Mouse (Mus musculus): ENCODE results near the gene AL732309.1. TPM values are rescaled to one million over a fixed set of nuclear protein-coding genes. Genes with fewer than 3 reads are reported as not detected.

AL732309.1 gene
- polyA plus RNA-seq (2015; fragmentation: Illumina TruSeq; extraction: RNeasy Lipid Tissue Mini Kit (QIAGEN cat#74804); ENCODE audit: insufficient read depth, low read depth, low replicate concordance): 8.3 TPM

DNA sequence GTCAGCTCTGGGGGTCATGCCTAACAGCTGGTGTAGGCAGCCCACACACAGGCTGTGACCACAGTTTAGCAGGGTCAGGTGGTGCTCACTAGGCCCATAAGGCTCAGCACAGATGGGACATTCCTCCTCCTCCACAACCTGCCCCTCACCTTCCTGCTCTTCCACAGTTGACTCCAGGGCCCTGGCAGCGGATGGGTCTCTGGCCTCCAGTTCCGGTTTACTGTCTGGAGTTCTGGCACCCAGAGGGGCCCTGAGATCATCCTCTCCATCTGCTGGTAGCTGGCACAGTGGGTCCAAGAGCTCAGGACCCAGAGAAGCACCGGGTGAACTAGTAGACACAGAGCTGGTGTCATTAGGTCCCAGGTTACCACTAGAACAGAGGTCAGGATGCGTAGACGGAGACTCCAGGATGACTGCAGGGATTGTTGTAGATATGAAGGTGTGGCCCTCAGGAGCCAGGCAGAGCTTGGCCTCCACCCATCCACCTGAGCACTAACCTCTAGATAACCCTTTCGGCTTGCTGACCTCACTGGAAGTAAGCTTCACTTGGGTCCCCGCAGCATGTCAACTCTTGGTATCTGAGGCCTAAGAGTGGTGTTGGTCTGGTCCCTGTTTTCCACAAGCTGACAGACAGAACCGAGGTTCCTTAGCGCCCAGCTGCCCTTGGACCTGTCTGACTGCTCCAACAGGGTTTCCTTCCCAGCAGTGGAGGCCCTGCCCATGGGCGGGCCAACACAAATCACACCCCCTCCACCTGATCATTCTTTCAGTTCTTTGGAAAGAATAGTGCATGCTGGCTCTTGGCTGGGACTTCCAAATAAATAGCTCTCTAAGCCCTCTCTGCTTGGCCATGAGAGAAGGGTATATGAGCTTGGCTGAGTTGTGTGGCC, at the start of gene AL732309.1:
AL732309.1 (minus strand) TSS at position 681 of the 890 bp plus-strand sequence.

DNA sequence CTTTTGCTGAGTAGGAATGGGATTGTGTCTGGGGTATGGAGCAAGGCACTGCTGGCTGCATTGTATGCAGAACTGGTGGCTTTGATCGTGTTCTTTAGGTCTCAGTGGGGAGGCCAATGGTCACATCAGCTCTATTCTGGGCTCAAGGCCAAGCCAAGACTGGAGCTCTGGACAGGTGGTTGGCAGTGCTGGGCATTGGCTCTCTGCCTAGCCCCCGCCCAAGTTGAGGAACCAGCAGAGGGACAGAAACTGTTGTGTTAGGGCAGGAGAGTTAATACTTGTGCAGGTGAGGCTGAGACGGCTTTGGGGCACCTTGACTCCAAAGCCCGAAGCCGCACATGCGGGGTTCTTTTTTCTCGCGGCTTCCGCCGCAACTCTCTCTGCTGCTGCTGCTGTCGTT, 43.0 kb upstream of the AL732309.1 start, which contains the start of gene Lrrc26:
Lrrc26 (plus strand) TSS at position 265 of the 400 bp plus-strand sequence.

DNA sequence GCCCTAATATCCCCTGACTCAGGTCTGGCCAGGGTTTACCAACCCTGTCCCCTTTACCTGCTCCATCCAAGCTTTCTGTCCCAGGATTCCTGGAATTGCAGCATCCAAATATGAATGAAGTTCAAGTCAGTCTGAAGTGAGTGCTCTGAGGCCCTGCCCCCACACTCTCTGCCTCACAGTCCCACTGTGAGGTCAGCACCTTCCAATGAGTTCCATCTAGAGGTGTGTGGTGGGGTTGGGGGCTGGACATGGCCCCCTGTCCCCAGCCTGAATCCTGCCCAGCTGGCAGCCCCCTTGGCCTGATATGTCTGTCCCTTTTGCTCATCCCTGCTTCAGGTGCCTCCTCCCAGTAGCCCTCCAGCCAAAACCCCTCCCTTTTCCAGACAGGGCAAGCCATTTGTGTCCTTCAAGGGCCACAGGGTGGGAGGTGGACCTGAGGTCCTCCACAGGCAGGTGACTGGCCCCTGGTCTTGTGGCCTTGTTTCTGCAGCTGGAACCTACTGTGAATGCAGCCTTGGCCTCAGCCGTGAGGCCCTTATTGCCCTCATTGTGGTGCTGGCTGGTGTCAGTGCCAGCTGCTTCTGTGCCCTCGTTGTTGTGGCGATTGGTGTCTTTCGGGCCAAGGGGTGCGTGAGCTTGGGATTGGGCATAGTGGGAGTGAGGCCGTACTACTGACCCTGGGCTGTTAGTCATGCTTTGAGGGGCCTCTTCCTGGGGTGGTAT, 41.4 kb upstream of the AL732309.1 start, which contains the start of gene Tmem210:
Tmem210 (plus strand) TSS at position 219 of the 723 bp plus-strand sequence.

DNA sequence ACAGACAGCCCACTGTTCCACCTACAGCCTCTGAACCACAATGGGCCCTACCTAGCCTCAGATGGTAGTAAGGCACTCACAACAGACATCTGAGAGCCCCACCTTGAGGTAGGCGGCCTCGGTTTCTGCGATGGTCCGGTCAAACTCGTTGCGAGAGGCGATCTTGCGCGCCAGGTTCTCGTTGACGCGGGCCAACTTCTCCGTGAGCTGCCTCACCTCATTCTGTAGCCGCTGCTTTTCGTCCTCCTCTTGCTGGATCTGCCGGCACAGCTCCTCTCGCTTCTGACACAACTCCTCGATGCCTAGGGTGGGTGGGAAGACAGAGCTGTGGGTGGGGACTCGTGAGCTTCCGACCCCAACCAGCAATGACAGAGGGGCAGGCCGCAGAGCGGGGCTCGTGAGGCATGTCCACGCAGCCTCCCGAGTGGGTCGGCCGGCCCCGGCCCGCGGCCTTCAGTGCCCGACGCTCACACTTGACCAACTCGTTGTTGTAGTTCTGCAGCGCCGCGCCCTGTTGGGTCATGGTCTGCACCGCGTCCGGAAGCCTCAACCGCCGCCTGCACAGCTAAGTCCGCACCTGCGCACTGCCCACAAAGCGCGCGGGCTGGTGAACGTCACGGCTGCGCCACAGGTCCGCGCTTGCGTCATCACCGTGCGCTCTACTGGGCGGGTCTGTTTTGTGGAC, 25.3 kb upstream of the AL732309.1 start, which contains the start of the genes Ssna1 and Anapc2:
Ssna1 (minus strand) TSS at position 612 of the 685 bp plus-strand sequence.
Anapc2 (plus strand) TSS at position 652 of the 685 bp plus-strand sequence.

DNA sequence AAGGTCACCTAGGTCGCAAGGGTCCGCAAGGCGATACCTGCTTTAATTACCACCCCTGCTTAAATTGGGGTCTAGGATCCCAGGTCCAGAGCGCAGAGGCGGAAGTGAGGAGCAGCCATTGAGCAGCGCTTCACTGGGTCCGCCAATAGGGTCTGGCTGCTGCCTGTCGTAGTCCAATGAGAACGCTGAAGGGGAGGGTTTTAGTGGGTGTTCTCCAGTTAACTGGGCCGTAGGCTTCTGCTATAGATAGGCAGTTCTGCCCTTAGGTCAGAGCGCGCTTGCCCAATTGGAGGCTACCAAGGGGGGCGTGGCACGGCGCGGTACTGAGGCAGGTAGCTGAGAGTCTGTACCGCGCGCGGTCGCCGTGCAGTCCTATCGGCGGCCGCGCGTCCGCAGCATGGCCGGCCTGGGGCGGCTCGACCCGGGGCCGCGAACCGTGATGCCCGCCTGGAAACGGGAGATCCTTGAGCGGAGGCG, 15.7 kb upstream of the AL732309.1 start, which contains the start of gene Tprn:
Tprn (plus strand) TSS at position 328 of the 477 bp plus-strand sequence.

DNA sequence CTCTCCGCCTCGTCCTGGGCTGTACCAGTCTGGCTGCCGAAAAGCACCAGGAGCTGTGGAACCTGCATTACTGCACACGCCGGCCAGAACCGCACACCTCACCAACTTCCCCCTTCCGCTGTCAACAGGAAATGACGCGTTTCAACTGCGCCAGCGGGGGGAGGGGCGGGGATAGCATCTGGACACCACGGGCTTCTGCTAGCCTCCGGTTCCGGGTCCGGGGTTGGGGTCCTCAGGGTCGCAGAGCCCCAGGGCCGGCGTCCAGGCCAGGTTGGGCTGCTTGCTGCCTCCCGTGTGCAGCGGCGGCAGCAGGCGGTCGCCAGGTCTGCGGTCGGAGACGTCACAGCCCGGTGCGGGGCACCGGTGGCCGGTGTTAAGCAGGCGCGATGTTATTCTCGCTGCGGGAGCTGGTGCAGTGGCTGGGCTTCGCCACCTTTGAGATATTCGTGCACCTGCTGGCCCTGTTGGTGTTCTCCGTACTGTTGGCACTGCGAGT, 8.7 kb upstream of the AL732309.1 start, which contains the start of gene Tmem203:
Tmem203 (plus strand) TSS at position 156 of the 496 bp plus-strand sequence.

DNA sequence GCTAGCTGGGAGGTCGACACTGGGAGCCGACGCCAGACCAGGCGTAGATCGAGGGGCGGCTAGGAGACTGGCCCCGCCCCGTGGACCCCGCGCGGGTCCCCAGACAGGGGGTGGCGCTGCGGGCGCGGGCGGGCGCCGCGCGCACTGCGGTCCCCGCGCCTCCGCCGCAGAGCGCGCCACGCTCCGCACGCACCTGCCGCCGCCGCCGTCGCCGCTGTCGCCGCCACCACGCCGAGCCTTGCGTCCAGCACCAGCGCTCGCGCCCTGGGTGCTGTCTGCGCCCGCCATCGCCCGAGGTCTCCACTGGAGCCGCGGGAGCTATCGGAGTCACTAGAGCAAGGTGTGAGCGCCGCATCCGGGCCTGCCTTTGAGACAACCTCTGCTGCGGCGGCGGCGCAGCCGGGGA, 4.6 kb downstream of the AL732309.1 start, which contains the start of the genes Rnf208 and Cysrt1:
Rnf208 (plus strand) TSS at position 155 of the 406 bp plus-strand sequence.
Cysrt1 (minus strand) TSS at position 352 of the 406 bp plus-strand sequence.

DNA sequence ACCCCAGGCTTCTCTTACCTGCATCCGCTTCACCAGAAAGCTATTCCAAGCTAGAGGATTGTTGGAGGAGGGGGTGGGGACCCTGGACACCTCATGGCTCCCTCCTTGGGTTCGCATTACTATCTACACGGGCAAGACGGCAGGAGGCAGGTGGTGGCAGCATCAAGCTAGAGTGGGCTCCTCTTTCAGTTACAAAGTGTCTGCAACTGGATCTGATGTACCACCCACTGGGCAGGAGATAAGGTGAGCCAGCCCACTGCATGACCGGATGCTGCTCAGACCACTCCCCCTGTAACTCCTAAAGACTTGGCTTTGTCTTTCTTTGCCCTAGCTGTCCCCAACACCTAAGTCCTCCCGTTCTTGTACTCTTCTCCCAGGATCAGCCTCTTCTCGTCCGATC, 10.0 kb downstream of the AL732309.1 start, which contains the start of gene Rnf224:
Rnf224 (minus strand) TSS at position 174 of the 400 bp plus-strand sequence.

DNA sequence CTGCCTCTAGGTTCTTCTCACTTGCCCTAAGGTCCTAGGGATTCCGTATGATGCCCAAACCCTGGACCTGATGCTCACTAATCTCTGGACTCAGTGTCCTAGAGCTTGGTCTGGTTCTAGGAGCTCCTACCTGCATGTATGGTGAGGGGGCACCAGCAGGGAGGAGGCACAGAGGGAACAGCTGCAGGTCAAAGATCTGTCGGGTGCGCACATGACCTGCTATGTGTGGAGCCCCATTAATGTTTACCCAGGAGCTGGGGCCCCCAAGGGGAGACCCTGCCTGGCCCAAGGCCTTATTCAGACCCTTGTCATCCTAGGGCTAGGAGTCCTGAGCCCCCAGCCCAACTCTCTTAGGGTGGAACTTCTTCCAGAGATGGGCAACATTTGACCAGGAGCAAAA, 12.6 kb downstream of the AL732309.1 start, which contains the start of gene Slc34a3:
Slc34a3 (minus strand) TSS at position 315 of the 400 bp plus-strand sequence.

DNA sequence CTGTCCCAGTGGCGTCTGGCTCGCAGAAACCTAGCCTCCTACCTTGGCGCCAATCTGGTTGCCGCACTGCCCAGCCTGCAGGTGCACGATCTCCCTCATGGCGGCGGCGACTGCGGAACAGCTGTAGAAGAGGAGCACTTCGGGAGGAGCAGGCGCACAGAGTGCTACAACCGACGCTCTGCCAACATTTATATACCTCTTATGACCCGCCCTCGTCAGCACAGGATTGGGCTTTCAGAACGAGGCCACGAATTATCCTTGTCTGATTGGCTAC, 22.2 kb downstream of the AL732309.1 start, which contains the start of gene Tubb4b:
Tubb4b (minus strand) TSS at position 211 of the 274 bp plus-strand sequence.

DNA sequence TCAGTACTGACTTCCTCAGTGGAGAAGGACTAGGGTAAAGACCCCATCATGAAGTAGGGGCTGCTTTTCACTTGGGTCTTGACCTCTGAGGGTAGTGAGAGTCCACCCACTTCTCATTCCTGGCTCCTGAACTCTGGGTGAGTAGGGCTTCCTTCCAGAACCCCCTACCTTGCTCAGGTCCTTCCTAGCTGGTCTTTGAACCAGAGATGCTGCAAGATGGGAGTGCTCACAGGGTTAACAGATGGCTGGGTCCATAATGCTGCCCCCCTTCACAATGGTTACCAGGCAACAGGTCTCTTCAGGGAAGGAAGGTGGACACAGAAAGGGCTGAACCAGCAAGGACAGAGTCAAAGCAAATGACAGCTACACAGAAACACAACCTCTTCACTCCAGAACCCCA, 28.2 kb downstream of the AL732309.1 start, which contains the start of gene Fam166a:
Fam166a (plus strand) TSS at position 301 of the 400 bp plus-strand sequence.

DNA sequence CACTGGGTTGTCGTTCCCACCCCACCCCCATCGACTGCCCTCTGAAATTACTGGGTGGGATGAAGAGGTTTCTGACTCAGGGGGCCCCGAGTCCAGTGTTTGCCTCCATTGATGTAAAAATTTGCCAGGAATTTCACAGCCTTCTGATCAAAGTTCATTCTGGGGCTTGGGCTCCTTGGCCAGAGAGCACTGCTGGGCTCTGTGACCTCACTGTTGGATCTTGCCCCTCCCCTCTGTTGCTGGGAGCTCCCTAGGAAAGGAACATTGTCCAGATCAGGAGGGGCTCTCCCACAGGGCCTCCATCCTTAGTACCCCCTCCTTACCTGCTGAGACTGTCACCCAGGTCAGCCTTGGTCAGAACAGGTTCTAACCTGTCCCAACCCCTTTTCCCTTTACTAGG, 32.2 kb downstream of the AL732309.1 start, which contains the start of gene Stpg3:
Stpg3 (minus strand) TSS at position 194 of the 400 bp plus-strand sequence.

DNA sequence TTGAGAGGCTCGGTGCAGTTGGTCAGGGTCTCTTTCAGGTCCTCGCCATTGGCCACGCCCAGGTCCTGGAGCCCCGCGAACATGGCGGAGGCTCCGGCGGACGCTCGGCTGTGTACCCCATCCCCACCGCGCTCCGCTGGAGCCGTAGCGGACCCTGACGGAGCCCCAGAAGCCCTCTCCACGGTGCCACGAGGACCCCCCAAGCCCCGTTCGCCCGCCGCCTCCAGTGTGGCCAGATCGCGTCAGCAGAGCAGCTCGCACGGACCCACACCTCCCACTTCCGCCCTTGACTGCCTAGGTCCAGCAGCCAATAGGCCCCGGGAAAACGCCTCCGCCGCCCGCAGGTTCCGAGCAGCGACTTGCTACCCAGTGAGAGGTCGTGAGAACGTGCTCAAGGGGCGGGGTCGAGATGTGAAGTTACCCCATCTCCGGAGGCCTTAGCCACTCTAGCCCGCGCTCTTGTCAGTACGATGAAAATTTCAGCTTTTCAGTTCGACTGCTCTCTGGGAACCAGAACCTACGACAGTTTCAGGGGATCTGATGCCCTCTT, 35.5 kb downstream of the AL732309.1 start, which contains the start of gene Nelfb:
Nelfb (minus strand) TSS at position 369 of the 550 bp plus-strand sequence.

DNA sequence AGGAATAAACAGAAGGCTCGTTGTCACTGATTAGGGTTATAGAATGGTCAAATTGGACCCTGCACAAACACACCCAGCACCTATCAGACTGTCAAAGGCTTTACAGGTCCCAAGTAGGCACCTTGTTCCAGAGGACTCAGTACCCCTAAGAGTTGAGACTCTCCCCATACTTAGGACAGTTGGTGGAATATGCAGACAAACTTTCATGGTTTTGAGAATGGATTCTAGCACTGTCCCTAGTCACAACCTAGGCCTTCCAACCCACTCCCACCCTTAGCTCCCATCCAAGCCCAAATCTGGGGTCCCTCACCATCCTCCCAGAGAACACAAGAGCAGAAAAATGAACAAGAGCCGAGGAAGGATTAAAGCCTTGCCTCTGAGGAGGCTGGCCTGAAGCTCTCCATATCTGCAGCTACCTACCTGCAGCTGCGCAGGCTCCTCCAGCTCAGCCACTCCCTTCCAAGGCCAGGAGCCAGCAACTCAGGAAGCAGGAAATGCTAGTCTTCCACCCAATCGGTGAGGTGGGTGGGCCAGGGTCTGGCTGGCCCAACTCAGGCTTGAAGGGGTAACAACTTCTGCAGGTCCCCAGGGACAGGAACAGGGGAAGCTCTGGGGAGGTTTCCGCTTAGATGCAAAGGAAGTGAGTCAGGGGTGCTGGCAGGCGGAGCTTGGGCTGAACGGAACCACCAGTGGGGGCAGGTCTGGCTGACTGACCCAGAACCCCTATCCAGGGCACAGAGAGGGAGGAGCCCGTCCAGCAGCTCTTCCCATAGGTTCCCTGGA, 50.3 kb downstream of the AL732309.1 start, which contains the start of gene Tor4a:
Tor4a (minus strand) TSS at position 715 of the 783 bp plus-strand sequence.

Other genes with a start within 250 kb of the AL732309.1 start
- 18.6 TPM for gene Nsmf, start 192.5 kb downstream of the AL732309.1 start, polyA plus RNA-seq (2015; fragmentation: Illumina TruSeq; extraction: RNeasy Lipid Tissue Mini Kit (QIAGEN cat#74804); ENCODE audit: insufficient read depth, low read depth, low replicate concordance)
- gene Entpd8, start 166.6 kb downstream of the AL732309.1 start, polyA plus RNA-seq (2015; fragmentation: Illumina TruSeq; extraction: RNeasy Lipid Tissue Mini Kit (QIAGEN cat#74804); ENCODE audit: insufficient read depth, low read depth, low replicate concordance): not detected
- not detected for gene Noxa1, start 151.7 kb downstream of the AL732309.1 start, polyA plus RNA-seq (2015; fragmentation: Illumina TruSeq; extraction: RNeasy Lipid Tissue Mini Kit (QIAGEN cat#74804); ENCODE audit: insufficient read depth, low read depth, low replicate concordance)
- 5.7 TPM for gene Nrarp, start 66.1 kb downstream of the AL732309.1 start, polyA plus RNA-seq (2015; fragmentation: Illumina TruSeq; extraction: RNeasy Lipid Tissue Mini Kit (QIAGEN cat#74804); ENCODE audit: insufficient read depth, low read depth, low replicate concordance)
- gene Tor4a, start 50.0 kb downstream of the AL732309.1 start, polyA plus RNA-seq (2015; fragmentation: Illumina TruSeq; extraction: RNeasy Lipid Tissue Mini Kit (QIAGEN cat#74804); ENCODE audit: insufficient read depth, low read depth, low replicate concordance): 4.7 TPM
- 17.7 TPM for gene Nelfb, start 35.4 kb downstream of the AL732309.1 start, polyA plus RNA-seq (2015; fragmentation: Illumina TruSeq; extraction: RNeasy Lipid Tissue Mini Kit (QIAGEN cat#74804); ENCODE audit: insufficient read depth, low read depth, low replicate concordance)
- not detected for gene Stpg3, start 32.2 kb downstream of the AL732309.1 start, polyA plus RNA-seq (2015; fragmentation: Illumina TruSeq; extraction: RNeasy Lipid Tissue Mini Kit (QIAGEN cat#74804); ENCODE audit: insufficient read depth, low read depth, low replicate concordance)
- gene Fam166a, start 28.1 kb downstream of the AL732309.1 start, polyA plus RNA-seq (2015; fragmentation: Illumina TruSeq; extraction: RNeasy Lipid Tissue Mini Kit (QIAGEN cat#74804); ENCODE audit: insufficient read depth, low read depth, low replicate concordance): not detected
- 52.2 TPM for gene Tubb4b, start 22.2 kb downstream of the AL732309.1 start, polyA plus RNA-seq (2015; fragmentation: Illumina TruSeq; extraction: RNeasy Lipid Tissue Mini Kit (QIAGEN cat#74804); ENCODE audit: insufficient read depth, low read depth, low replicate concordance)
- not detected for gene Slc34a3, start 12.5 kb downstream of the AL732309.1 start, polyA plus RNA-seq (2015; fragmentation: Illumina TruSeq; extraction: RNeasy Lipid Tissue Mini Kit (QIAGEN cat#74804); ENCODE audit: insufficient read depth, low read depth, low replicate concordance)
- not detected for gene Rnf224, start 10.1 kb downstream of the AL732309.1 start, polyA plus RNA-seq (2015; fragmentation: Illumina TruSeq; extraction: RNeasy Lipid Tissue Mini Kit (QIAGEN cat#74804); ENCODE audit: insufficient read depth, low read depth, low replicate concordance)
- gene Rnf208, start 4.6 kb downstream of the AL732309.1 start, polyA plus RNA-seq (2015; fragmentation: Illumina TruSeq; extraction: RNeasy Lipid Tissue Mini Kit (QIAGEN cat#74804); ENCODE audit: insufficient read depth, low read depth, low replicate concordance): 2.2 TPM
- not detected for gene Cysrt1, start 4.4 kb downstream of the AL732309.1 start, polyA plus RNA-seq (2015; fragmentation: Illumina TruSeq; extraction: RNeasy Lipid Tissue Mini Kit (QIAGEN cat#74804); ENCODE audit: insufficient read depth, low read depth, low replicate concordance)
- gene Tmem203, start 8.6 kb upstream of the AL732309.1 start, polyA plus RNA-seq (2015; fragmentation: Illumina TruSeq; extraction: RNeasy Lipid Tissue Mini Kit (QIAGEN cat#74804); ENCODE audit: insufficient read depth, low read depth, low replicate concordance): 6.4 TPM
- gene Tprn, start 15.8 kb upstream of the AL732309.1 start, polyA plus RNA-seq (2015; fragmentation: Illumina TruSeq; extraction: RNeasy Lipid Tissue Mini Kit (QIAGEN cat#74804); ENCODE audit: insufficient read depth, low read depth, low replicate concordance): 1.3 TPM
- 14.8 TPM for gene Ssna1, start 25.6 kb upstream of the AL732309.1 start, polyA plus RNA-seq (2015; fragmentation: Illumina TruSeq; extraction: RNeasy Lipid Tissue Mini Kit (QIAGEN cat#74804); ENCODE audit: insufficient read depth, low read depth, low replicate concordance)
- gene Anapc2, start 25.6 kb upstream of the AL732309.1 start, polyA plus RNA-seq (2015; fragmentation: Illumina TruSeq; extraction: RNeasy Lipid Tissue Mini Kit (QIAGEN cat#74804); ENCODE audit: insufficient read depth, low read depth, low replicate concordance): 14.2 TPM
- not detected for gene Tmem210, start 41.3 kb upstream of the AL732309.1 start, polyA plus RNA-seq (2015; fragmentation: Illumina TruSeq; extraction: RNeasy Lipid Tissue Mini Kit (QIAGEN cat#74804); ENCODE audit: insufficient read depth, low read depth, low replicate concordance)
- not detected for gene Lrrc26, start 43.1 kb upstream of the AL732309.1 start, polyA plus RNA-seq (2015; fragmentation: Illumina TruSeq; extraction: RNeasy Lipid Tissue Mini Kit (QIAGEN cat#74804); ENCODE audit: insufficient read depth, low read depth, low replicate concordance)
- gene Grin1, start 72.3 kb upstream of the AL732309.1 start, polyA plus RNA-seq (2015; fragmentation: Illumina TruSeq; extraction: RNeasy Lipid Tissue Mini Kit (QIAGEN cat#74804); ENCODE audit: insufficient read depth, low read depth, low replicate concordance): 1.8 TPM
- 12.2 TPM for gene Man1b1, start 85.5 kb upstream of the AL732309.1 start, polyA plus RNA-seq (2015; fragmentation: Illumina TruSeq; extraction: RNeasy Lipid Tissue Mini Kit (QIAGEN cat#74804); ENCODE audit: insufficient read depth, low read depth, low replicate concordance)
- 24.6 TPM for gene Dpp7, start 109.5 kb upstream of the AL732309.1 start, polyA plus RNA-seq (2015; fragmentation: Illumina TruSeq; extraction: RNeasy Lipid Tissue Mini Kit (QIAGEN cat#74804); ENCODE audit: insufficient read depth, low read depth, low replicate concordance)
- 18.7 TPM for gene Uap1l1, start 118.8 kb upstream of the AL732309.1 start, polyA plus RNA-seq (2015; fragmentation: Illumina TruSeq; extraction: RNeasy Lipid Tissue Mini Kit (QIAGEN cat#74804); ENCODE audit: insufficient read depth, low read depth, low replicate concordance)
- gene Sapcd2, start 125.5 kb upstream of the AL732309.1 start, polyA plus RNA-seq (2015; fragmentation: Illumina TruSeq; extraction: RNeasy Lipid Tissue Mini Kit (QIAGEN cat#74804); ENCODE audit: insufficient read depth, low read depth, low replicate concordance): not detected
- gene Entpd2, start 149.0 kb upstream of the AL732309.1 start, polyA plus RNA-seq (2015; fragmentation: Illumina TruSeq; extraction: RNeasy Lipid Tissue Mini Kit (QIAGEN cat#74804); ENCODE audit: insufficient read depth, low read depth, low replicate concordance): 16.2 TPM
- 96.2 TPM for gene Npdc1, start 152.5 kb upstream of the AL732309.1 start, polyA plus RNA-seq (2015; fragmentation: Illumina TruSeq; extraction: RNeasy Lipid Tissue Mini Kit (QIAGEN cat#74804); ENCODE audit: insufficient read depth, low read depth, low replicate concordance)
- gene Fut7, start 176.4 kb upstream of the AL732309.1 start, polyA plus RNA-seq (2015; fragmentation: Illumina TruSeq; extraction: RNeasy Lipid Tissue Mini Kit (QIAGEN cat#74804); ENCODE audit: insufficient read depth, low read depth, low replicate concordance): not detected
- gene Abca2, start 181.8 kb upstream of the AL732309.1 start, polyA plus RNA-seq (2015; fragmentation: Illumina TruSeq; extraction: RNeasy Lipid Tissue Mini Kit (QIAGEN cat#74804); ENCODE audit: insufficient read depth, low read depth, low replicate concordance): 12.8 TPM
- gene Clic3, start 210.0 kb upstream of the AL732309.1 start, polyA plus RNA-seq (2015; fragmentation: Illumina TruSeq; extraction: RNeasy Lipid Tissue Mini Kit (QIAGEN cat#74804); ENCODE audit: insufficient read depth, low read depth, low replicate concordance): not detected
- gene Paxx, start 214.2 kb upstream of the AL732309.1 start, polyA plus RNA-seq (2015; fragmentation: Illumina TruSeq; extraction: RNeasy Lipid Tissue Mini Kit (QIAGEN cat#74804); ENCODE audit: insufficient read depth, low read depth, low replicate concordance): 43.3 TPM
- gene Ptgds, start 223.2 kb upstream of the AL732309.1 start, polyA plus RNA-seq (2015; fragmentation: Illumina TruSeq; extraction: RNeasy Lipid Tissue Mini Kit (QIAGEN cat#74804); ENCODE audit: insufficient read depth, low read depth, low replicate concordance): 2.9 TPM
- not detected for gene Lcn12, start 247.0 kb upstream of the AL732309.1 start, polyA plus RNA-seq (2015; fragmentation: Illumina TruSeq; extraction: RNeasy Lipid Tissue Mini Kit (QIAGEN cat#74804); ENCODE audit: insufficient read depth, low read depth, low replicate concordance)